ENCODE assay signal across 12 mouse cellular contexts in genomic region chr9:92482551-92482950, GRCm38 (mm10).
"Had no signal": no experiment of that assay in that cellular context is flagged by ENCODE, and none has a peak within 500 bp of the region (broad histone marks: within the 10 kb centered on the region; RNA-seq: fewer than 3 reads in every experiment).

No protein-coding gene starts in this region.

- DNase-seq: retina, postnatal 1 day; right cerebral cortex, adult 18-20 months; right cerebral cortex, postnatal 14 days; right cerebral cortex, postnatal 25 days; right cerebral cortex, postnatal 4 days; spleen, adult 18-20 months; thymus, adult 18-20 months; thymus, adult 2 months; thymus, postnatal 14 days; thymus, postnatal 25 days; thymus, postnatal 36 days; thymus, postnatal 4 days had no signal
